Mouse (Mus musculus) lung, postnatal 36 days (tissue): ENCODE measurements around the gene Slc12a3.
A peak's percentile ranks its signal among the peaks of the same experiment; 100 is the strongest.

Experiments
- DNase-seq: peaks from one replicate; pipeline ENCODE4 v3.0.0; 2022; ENCODE audit warnings: mixed read lengths

Gene Slc12a3

GRCm38 (mm10) chr8:94328932-94329728 lies at the start of gene Slc12a3:
Gene Slc12a3 (plus strand): TSS chr8:94329201.
- no peak for DNase-seq

GRCm38 (mm10) chr8:94280001-94280613 lies 48.9 kb upstream of the Slc12a3 start:
- no peak for DNase-seq

GRCm38 (mm10) chr8:94282453-94282985 lies 46.5 kb upstream of the Slc12a3 start:
- DNase-seq, result no peak

- no peak for DNase-seq
These were observed 44.8 kb upstream of the Slc12a3 start for GRCm38 (mm10) chr8:94284204-94284603.

- DNase-seq, result no peak
These were observed 38.4 kb upstream of the Slc12a3 start for GRCm38 (mm10) chr8:94290606-94291005.

- no peak for DNase-seq
These were observed 36.9 kb upstream of the Slc12a3 start for GRCm38 (mm10) chr8:94292072-94292471.

GRCm38 (mm10) chr8:94292626-94293025 lies 36.4 kb upstream of the Slc12a3 start:
- DNase-seq, result no peak

GRCm38 (mm10) chr8:94295687-94296086 lies 33.3 kb upstream of the Slc12a3 start:
- peak; percentile 11 for DNase-seq

GRCm38 (mm10) chr8:94296312-94296991 lies 32.5 kb upstream of the Slc12a3 start:
- no peak for DNase-seq

- no peak for DNase-seq
These were observed 31.9 kb upstream of the Slc12a3 start for GRCm38 (mm10) chr8:94297101-94297500.

GRCm38 (mm10) chr8:94300809-94301208 lies 28.2 kb upstream of the Slc12a3 start:
- DNase-seq, result peak; percentile 20

- no peak for DNase-seq
These were observed 24.6 kb upstream of the Slc12a3 start for GRCm38 (mm10) chr8:94304412-94304811.

GRCm38 (mm10) chr8:94306989-94307513 lies 21.9 kb upstream of the Slc12a3 start:
- peak; percentile 82 for DNase-seq

- no peak for DNase-seq
These were observed 21.3 kb upstream of the Slc12a3 start for GRCm38 (mm10) chr8:94307652-94308051.

GRCm38 (mm10) chr8:94314069-94314468 lies 14.9 kb upstream of the Slc12a3 start:
- no peak for DNase-seq

- DNase-seq, result no peak
These were observed 11.8 kb upstream of the Slc12a3 start for GRCm38 (mm10) chr8:94317249-94317648.

GRCm38 (mm10) chr8:94317691-94318090 lies 11.3 kb upstream of the Slc12a3 start:
- no peak for DNase-seq

GRCm38 (mm10) chr8:94320036-94320435 lies 9.0 kb upstream of the Slc12a3 start:
- no peak for DNase-seq

GRCm38 (mm10) chr8:94322083-94322482 lies 6.9 kb upstream of the Slc12a3 start:
- no peak for DNase-seq

GRCm38 (mm10) chr8:94323041-94323440 lies 6.0 kb upstream of the Slc12a3 start:
- DNase-seq, result no peak

- no peak for DNase-seq
These were observed 4.9 kb upstream of the Slc12a3 start for GRCm38 (mm10) chr8:94324071-94324470.

- DNase-seq, result no peak
These were observed 3.0 kb upstream of the Slc12a3 start for GRCm38 (mm10) chr8:94326016-94326415.

- DNase-seq, result peak; percentile 81
These were observed 1.7 kb downstream of the Slc12a3 start for GRCm38 (mm10) chr8:94330733-94331132.
